Mouse (Mus musculus): ENCODE data around the gene Map3k5.

- TF ChIP-seq CTCF (IDR thresholded peaks at IDR 0.05; ENCODE audit: insufficient read depth, low read length) (no peak), POLR2A (IDR thresholded peaks at IDR 0.05; ENCODE audit: borderline replicate concordance, extremely low read depth, low read depth, low read length) (no peak)
Measured at GRCm38 (mm10) chr10:19996151-19996550, 61.9 kb downstream of the Map3k5 start.

Measured in lung, adult 2 months (tissue).